Mouse (Mus musculus): ENCODE results near the gene Dlx3.

The Dlx3 gene

DNA sequence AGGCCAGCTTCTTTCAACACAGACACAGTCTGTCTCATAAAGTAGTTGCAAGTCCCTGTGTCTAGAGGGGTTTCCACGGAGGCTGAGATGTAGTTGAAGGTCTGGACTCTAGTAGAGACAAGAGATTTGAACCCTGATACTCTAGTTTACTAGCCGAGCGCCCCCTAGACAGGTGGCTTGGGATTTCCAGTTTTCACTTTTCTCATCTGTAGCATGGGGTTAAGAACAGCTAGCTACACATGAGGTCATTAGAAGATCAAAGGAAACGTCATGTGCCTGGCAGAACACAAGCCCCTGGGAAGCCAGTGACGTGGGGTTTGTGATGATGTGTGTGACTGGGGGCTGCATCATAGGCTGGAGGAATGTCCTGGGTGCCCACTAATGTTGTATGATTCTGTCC is 37.4 kb downstream of the Dlx3 start:
- no peak for DNase-seq (ENCODE audit: low spot score)

DNA sequence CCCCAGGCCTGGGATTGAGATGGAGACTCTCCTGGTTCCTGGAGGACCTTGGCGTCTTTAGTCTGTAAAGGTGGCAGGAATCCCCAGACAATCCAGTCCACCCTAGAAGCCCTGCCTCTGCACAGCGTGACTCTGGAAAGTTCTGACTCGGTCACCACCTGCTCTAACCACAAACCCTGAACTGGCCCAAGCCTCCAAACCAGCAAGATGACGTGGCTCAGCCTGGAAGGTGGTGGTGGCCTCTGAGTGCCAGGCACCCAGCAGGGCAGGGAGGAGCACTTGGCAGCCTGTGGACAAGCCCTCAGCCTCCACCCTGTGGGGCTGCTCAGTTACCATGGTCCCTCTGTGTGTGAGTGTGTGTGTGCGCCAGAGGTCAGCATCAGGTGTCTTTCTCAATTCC is 38.0 kb downstream of the Dlx3 start:
- DNase-seq (ENCODE audit: low spot score): no peak

DNA sequence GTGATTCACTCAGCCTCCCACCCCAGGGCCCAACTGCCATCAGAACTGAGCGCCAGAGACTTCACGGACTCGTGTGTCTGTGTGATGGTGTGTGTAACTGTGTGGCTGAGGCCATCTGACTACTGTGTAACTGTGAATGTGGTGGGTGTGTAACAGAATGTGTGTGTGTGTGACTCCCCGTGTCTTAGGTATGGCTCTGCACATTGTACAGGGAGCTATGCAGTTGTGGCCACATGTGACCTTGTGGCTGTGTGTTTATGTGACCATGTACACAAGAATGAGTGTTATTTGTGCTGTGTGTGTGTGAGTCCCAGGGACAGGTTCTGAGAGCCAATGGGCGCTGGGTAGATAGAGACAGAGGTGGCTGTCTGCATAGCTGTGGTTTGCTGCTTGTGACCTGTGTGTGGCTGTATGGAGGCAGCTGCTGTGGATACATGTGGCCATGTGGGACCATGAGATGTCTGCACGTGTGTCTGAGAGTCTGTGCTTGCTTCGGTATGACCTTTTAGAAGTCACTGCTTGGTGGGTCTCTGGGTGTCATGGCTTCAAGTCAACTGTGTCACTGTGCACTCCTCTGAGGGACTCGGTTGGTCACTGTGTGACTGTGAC is 39.9 kb downstream of the Dlx3 start:
- DNase-seq (ENCODE audit: low spot score): no peak

DNA sequence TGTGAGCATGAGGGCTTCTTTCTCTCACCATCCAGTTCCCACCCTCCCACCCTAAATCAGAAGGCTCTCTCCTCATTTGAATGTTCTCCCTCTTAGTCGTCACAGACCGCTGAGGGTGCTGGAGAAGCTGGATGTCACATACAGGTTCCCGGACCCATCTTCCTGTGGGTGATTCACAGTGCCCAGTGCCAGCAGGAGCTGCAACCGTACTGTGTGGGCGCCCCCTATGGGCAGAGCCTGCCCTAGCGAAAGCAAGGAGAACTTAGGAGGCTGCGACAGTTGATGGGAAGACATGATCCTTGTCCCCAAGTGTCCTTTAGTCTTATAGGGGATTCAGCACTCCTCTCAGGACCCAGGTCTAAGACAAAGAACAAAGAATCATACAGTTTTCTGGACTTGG is 40.8 kb downstream of the Dlx3 start:
- DNase-seq (ENCODE audit: low spot score): no peak

DNA sequence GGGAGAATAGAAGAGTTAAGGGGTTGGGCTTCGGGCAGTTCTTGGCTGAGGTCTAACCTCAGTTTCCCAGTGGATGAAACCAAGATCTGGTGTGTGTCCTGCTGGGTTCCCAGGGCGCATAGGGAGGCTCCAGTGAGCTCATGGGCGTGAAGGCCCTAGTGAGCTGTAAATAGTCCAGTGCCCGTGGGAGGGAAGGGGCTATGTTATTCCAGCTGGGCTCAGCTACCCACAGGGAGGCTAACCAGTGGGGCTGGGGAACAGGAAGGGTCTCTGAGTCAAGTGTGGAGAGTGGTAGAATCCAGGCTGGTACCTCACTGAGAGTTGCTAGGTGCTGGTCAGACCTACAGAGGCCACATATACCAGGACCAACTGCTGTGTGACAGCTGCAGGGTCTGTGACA is 41.8 kb downstream of the Dlx3 start:
- no peak for DNase-seq (ENCODE audit: low spot score)

DNA sequence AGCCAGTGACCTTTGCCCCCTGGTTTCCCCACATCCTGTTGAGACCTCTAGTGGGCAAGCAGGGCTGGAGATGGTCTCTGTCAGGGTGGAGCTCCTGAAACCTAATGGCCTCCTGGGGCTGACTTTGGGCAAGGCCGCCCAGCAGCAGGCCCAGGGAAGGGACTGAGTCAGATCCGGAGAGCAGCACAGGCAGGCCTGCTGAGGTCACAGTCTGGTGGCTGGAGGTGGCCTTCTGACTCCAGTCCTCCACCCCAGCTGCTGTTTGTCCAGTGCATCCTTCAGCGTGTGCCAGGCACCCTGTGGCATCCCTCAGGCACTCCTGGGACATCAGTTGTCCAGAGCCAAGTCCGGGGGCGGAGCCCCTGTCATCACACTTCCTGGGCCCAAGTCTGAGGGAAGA is 45.9 kb downstream of the Dlx3 start:
- DNase-seq (ENCODE audit: low spot score): no peak
